Mouse (Mus musculus) neural tube, embryonic 10.5 days (tissue): ENCODE measurements around the gene BC051142.

Experiments used
- DNase-seq: peaks from one replicate; pipeline ENCODE4 v3.0.0-alpha.2; 2017; ENCODE audit warnings: low spot score; ENCODE audit errors: extremely low spot score

The BC051142 gene

GRCm38 (mm10) chr17:34507591-34507990, 109.0 kb downstream of the BC051142 start:
- no peak for DNase-seq
